Mouse (Mus musculus): ENCODE measurements around the gene Plekhm3. TPM values are rescaled to one million over a fixed set of nuclear protein-coding genes. Genes with fewer than 3 reads are reported as not detected.
A peak's percentile ranks its signal among the peaks of the same experiment; 100 is the strongest.

Gene Plekhm3
- polyA plus RNA-seq, 1 experiment from 2014 or later, result 11.8 TPM

GRCm38 (mm10) chr1:64949377-64949776 is 7.2 kb downstream of the Plekhm3 start:
- Histone ChIP-seq H3K4me1 (replicated peaks) (0 out of 2 replicates have a peak, but pooled peaks cover 15% of the 10 kb centered on the region), H3K9me3 (no peaks in the 10 kb centered on the region), H3K27ac (no peak overlapping the region), H3K4me3 (replicated peaks) (no peak overlapping the region), H3K27me3 (no peaks in the 10 kb centered on the region), H3K4me2 (replicated peaks) (no peak overlapping the region), H3K36me3 (no peaks in the 10 kb centered on the region), H3K9ac (replicated peaks) (no peak overlapping the region)
- ATAC-seq, result no peak
- 94% methylated on average over 8 of the region's 8 CpGs for WGBS

DNA sequence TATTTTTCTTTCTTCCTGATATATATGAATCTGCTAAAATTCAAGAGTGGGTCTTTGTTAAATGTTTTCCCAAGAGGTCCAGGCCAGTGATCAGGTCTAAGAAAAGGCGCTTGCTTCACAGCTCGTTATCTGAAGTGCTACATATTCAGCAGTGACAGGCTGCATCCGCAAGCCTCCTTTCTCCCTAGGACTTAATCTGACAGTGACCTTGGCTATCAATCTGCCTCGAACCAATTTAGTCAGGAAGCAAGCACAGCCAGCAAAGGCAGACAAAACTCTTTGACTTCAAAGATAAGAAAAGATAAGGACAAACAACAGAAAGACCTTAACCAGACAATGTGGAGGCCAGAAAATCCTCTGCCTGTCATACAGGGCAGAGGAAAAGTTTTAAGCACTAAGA is 10.5 kb downstream of the Plekhm3 start:
- Histone ChIP-seq H3K36me3 (peaks cover 6% of the 10 kb centered on the region), H3K4me1 (replicated peaks) (0 out of 2 replicates have a peak, but pooled peaks cover 15% of the 10 kb centered on the region), H3K4me2 (replicated peaks) (no peak overlapping the region), H3K27ac (no peak overlapping the region), H3K9me3 (no peaks in the 10 kb centered on the region; the same call in 1 of the 2 replicates), H3K9ac (replicated peaks) (no peak overlapping the region), H3K27me3 (no peaks in the 10 kb centered on the region), H3K4me3 (replicated peaks) (no peak overlapping the region)
- ATAC-seq, result no peak
- 24% methylated on average over 4 of the region's 4 CpGs for WGBS

GRCm38 (mm10) chr1:64945214-64945785 is 11.3 kb downstream of the Plekhm3 start:
- H3K4me2 ChIP-seq (replicated peaks), result no peak overlapping the region
- WGBS, result 67% methylated on average over 9 of the region's 9 CpGs
- H3K9me3 ChIP-seq, result no peaks in the 10 kb centered on the region; the same call in 1 of the 2 replicates
- H3K36me3 ChIP-seq, result peaks cover 6% of the 10 kb centered on the region
- ATAC-seq, result no peak
- H3K4me1 ChIP-seq (replicated peaks), result 0 out of 2 replicates have a peak, but pooled peaks cover 15% of the 10 kb centered on the region
- H3K9ac ChIP-seq (replicated peaks), result no peak overlapping the region
- no peak overlapping the region for H3K4me3 ChIP-seq (replicated peaks)
- H3K27ac ChIP-seq, result no peak overlapping the region
- H3K27me3 ChIP-seq, result no peaks in the 10 kb centered on the region

- H3K9ac ChIP-seq (replicated peaks), result no peak overlapping the region
- 0 out of 2 replicates have a peak, but pooled peaks cover 15% of the 10 kb centered on the region for H3K4me1 ChIP-seq (replicated peaks)
- ATAC-seq, result no peak
- H3K4me3 ChIP-seq (replicated peaks), result no peak overlapping the region
- peaks cover 6% of the 10 kb centered on the region for H3K36me3 ChIP-seq
- WGBS, result 81% methylated on average over 2 of the region's 2 CpGs
- no peak overlapping the region for H3K27ac ChIP-seq
- H3K27me3 ChIP-seq, result no peaks in the 10 kb centered on the region
- no peak overlapping the region for H3K4me2 ChIP-seq (replicated peaks)
- no peaks in the 10 kb centered on the region; the same call in 1 of the 2 replicates for H3K9me3 ChIP-seq
Measured at GRCm38 (mm10) chr1:64944746-64945145, 11.9 kb downstream of the Plekhm3 start.

DNA sequence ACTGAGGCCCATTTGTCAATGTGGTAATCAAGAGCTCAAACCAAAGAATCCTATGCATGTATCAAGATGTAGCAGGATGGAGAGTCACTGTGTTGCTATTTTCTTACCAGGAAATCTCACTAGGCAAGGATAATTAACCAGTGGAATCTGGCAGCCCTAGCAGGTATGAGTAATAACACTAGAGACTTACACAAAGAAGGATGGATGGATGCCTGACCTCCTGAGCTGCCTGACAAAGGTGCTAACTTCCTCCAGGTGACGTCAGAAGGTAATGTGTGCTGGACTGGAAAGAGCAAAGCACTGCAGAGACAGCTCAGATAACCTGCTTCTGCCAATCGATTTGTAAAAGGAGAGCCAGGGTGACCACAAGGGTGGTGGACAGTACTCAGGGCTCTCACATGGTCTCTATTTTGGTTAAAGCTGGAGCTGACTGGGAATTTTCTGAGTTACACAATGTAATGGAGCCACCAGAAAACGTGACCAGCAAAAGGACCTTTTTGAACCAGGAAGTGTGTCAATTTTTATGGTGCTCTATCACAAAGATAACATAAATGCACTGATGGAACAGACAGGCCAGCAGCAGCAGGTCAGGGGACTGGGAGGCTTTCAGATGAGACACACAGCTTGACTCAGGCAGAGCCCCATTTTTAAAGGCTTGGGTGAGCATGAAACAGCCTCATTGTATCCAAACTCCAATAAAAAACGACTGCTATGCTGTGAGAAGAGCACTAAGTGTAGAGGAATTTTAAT is 14.4 kb downstream of the Plekhm3 start:
- H3K4me2 ChIP-seq (replicated peaks), result no peak overlapping the region
- peaks cover 14% of the 10 kb centered on the region for H3K36me3 ChIP-seq
- H3K9me3 ChIP-seq, result no peaks in the 10 kb centered on the region; the same call in 1 of the 2 replicates
- WGBS, result 77% methylated on average over 4 of the region's 4 CpGs
- H3K4me3 ChIP-seq (replicated peaks), result no peak overlapping the region
- ATAC-seq, result no peak
- H3K27ac ChIP-seq, result no peak overlapping the region
- H3K4me1 ChIP-seq (replicated peaks), result 0 out of 2 replicates have a peak, but pooled peaks cover 15% of the 10 kb centered on the region
- H3K27me3 ChIP-seq, result no peaks in the 10 kb centered on the region
- no peak overlapping the region for H3K9ac ChIP-seq (replicated peaks)

GRCm38 (mm10) chr1:64938907-64939306 is 17.7 kb downstream of the Plekhm3 start:
- WGBS, result 93% methylated on average over 7 of the region's 7 CpGs

DNA sequence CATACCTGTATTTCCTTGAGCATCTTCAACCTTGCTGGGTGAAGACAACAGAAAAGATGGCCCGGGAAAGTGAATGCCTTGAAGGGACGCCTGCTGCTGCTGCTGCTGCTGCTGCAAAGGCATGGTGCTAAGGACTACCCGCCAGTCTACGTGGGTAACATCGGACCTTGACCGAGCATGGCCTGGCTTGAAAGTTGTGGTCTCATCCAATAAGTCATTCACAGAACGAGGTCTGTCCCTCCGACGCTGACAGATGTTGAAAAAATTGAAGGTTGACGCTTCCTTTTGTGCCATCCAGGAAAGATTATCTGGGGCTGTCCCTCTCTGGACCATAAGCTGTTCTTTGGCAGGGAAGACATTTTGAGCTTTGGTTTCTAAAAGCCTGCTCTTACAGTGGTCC is 18.9 kb downstream of the Plekhm3 start:
- no peaks in the 10 kb centered on the region for H3K9me3 ChIP-seq
- WGBS, result 92% methylated on average over 10 of the region's 10 CpGs
- H3K9ac ChIP-seq (replicated peaks), result no peak overlapping the region
- peaks cover 25% of the 10 kb centered on the region for H3K36me3 ChIP-seq
- no peaks in the 10 kb centered on the region for H3K27me3 ChIP-seq
- ATAC-seq, result no peak
- no peaks in the 10 kb centered on the region for H3K4me1 ChIP-seq (replicated peaks)
- H3K4me3 ChIP-seq (replicated peaks), result no peak overlapping the region
- no peak overlapping the region for H3K27ac ChIP-seq
- no peak overlapping the region for H3K4me2 ChIP-seq (replicated peaks)

More at GRCm38 (mm10) chr1:64938907-64939306, 17.7 kb downstream of the Plekhm3 start:
- Histone ChIP-seq H3K4me2 (replicated peaks) (no peak overlapping the region), H3K27me3 (no peaks in the 10 kb centered on the region), H3K9me3 (no peaks in the 10 kb centered on the region; the same call in 1 of the 2 replicates), H3K36me3 (peaks cover 27% of the 10 kb centered on the region), H3K4me1 (replicated peaks) (no peaks in the 10 kb centered on the region), H3K9ac (replicated peaks) (no peak overlapping the region), H3K27ac (no peak overlapping the region), H3K4me3 (replicated peaks) (no peak overlapping the region)
- ATAC-seq, result no peak

DNA sequence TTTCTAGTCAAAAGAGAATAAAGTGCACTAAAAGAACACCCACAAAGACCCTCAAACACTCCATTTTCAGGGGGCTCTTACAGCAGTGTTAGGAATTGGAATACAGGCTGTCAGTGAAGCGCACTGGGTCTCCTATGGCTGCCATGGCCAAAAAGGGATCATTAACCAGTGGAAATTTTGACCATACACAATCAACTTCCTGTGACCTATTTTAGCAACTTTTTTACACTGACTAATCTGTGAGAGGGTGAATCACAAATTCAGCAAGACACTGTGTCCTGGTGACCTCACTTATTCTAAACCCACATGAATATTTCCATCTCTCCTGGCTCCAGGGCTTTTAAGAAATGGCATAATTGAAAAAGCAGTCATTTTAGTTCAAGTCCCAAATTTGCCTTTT is 23.7 kb downstream of the Plekhm3 start:
- Histone ChIP-seq H3K9ac (replicated peaks) (no peak overlapping the region), H3K4me1 (replicated peaks) (no peaks in the 10 kb centered on the region), H3K4me2 (replicated peaks) (no peak overlapping the region), H3K27me3 (no peaks in the 10 kb centered on the region), H3K9me3 (no peaks in the 10 kb centered on the region), H3K4me3 (replicated peaks) (no peak overlapping the region), H3K27ac (no peak overlapping the region), H3K36me3 (peaks cover 23% of the 10 kb centered on the region)
- 88% methylated on average over 1 of the region's 1 CpGs for WGBS
- no peak for ATAC-seq

- Histone ChIP-seq H3K4me1 (replicated peaks) (no peaks in the 10 kb centered on the region), H3K9me3 (no peaks in the 10 kb centered on the region), H3K27me3 (no peaks in the 10 kb centered on the region), H3K4me3 (replicated peaks) (no peak overlapping the region), H3K27ac (no peak overlapping the region), H3K36me3 (peaks cover 2% of the 10 kb centered on the region; the same call in 1 of the 2 replicates), H3K4me2 (replicated peaks) (no peak overlapping the region), H3K9ac (replicated peaks) (0 out of 2 replicates have a peak overlapping the region, but pooled peaks have one; percentile 14)
- 86% methylated on average over 6 of the region's 6 CpGs for WGBS
- ATAC-seq, result no peak
Measured at GRCm38 (mm10) chr1:64930124-64930523, 26.5 kb downstream of the Plekhm3 start.

DNA sequence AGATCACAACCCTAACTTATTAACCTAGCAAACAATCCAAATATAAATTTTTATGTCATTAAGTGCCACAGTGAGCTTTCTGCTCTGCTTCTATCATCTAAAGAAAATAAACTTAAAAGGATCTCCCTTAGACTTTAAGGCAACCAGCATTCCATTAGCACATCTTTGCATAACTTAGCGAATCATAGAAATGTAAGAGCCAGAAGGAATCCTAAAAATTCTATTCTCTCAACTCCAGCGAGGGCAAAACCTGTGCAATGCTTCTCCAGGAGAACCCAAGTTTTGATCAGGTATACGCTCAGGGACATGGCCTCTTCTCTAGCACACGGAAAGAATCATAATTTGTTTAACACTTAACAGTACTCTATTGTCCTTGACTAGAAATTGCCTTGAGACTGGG is 27.0 kb downstream of the Plekhm3 start:
- Histone ChIP-seq H3K27ac (no peak overlapping the region), H3K9ac (replicated peaks) (no peak overlapping the region), H3K4me3 (replicated peaks) (no peak overlapping the region), H3K4me1 (replicated peaks) (no peaks in the 10 kb centered on the region), H3K36me3 (peaks cover 2% of the 10 kb centered on the region; the same call in 1 of the 2 replicates), H3K9me3 (no peaks in the 10 kb centered on the region), H3K4me2 (replicated peaks) (no peak overlapping the region), H3K27me3 (no peaks in the 10 kb centered on the region)
- WGBS, result 85% methylated on average over 4 of the region's 4 CpGs
- ATAC-seq, result no peak

DNA sequence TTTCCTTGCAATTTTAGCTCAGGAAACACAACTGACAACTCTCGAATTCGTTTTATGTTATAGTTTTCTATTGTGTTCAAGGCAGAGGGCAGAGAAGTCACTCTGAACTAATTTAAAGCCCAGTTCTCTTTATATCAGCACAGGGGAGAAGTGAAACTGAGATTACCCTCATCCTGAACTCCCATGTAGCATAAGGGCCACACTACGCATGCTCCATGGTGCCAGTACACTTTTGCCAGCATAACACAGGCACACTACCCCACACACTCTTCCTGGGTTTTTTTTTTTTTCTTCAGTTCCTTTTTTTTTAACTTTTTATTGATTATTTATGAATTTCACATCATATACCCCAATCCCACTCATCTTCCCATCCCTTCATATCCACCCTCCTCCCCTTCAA is 28.1 kb downstream of the Plekhm3 start:
- H3K27me3 ChIP-seq, result no peaks in the 10 kb centered on the region
- H3K36me3 ChIP-seq, result peaks cover 2% of the 10 kb centered on the region; the same call in 1 of the 2 replicates
- H3K4me1 ChIP-seq (replicated peaks), result peaks cover 4% of the 10 kb centered on the region; the same call in 1 of the 2 replicates
- no peak overlapping the region for H3K27ac ChIP-seq
- 98% methylated on average over 3 of the region's 3 CpGs for WGBS
- no peak for ATAC-seq
- H3K4me3 ChIP-seq (replicated peaks), result no peak overlapping the region
- H3K9ac ChIP-seq (replicated peaks), result no peak overlapping the region
- H3K4me2 ChIP-seq (replicated peaks), result no peak overlapping the region
- H3K9me3 ChIP-seq, result no peaks in the 10 kb centered on the region

Data from midbrain, embryonic 13.5 days (tissue).